Mouse (Mus musculus) bone marrow, adult 2 months (tissue): ENCODE results near the gene Scn2a. TPM values are rescaled to one million over a fixed set of nuclear protein-coding genes. Genes with fewer than 3 reads are reported as not detected.

Source experiments
- H3K27ac ChIP-seq: fragments of 200-500 bp; 2 replicates; pipeline ENCODE4 v1.5.1; 2012; ENCODE audit warnings: low read depth, mild to moderate bottlenecking, control low read depth, inconsistent platforms, low read length; ENCODE audit not compliant: control insufficient read depth, poor library complexity, insufficient read depth
- H3K4me1 ChIP-seq: fragments of 200-500 bp; 2 replicates; pipeline ENCODE4 v1.6.1; 2011; ENCODE audit warnings: low read length; ENCODE audit not compliant: control insufficient read depth, insufficient read depth
- H3K4me3 ChIP-seq: fragments of 200-500 bp; replicated peaks from 2 replicates; pipeline ENCODE3; 2011; ENCODE audit warnings: mild to moderate bottlenecking, low read depth, low read length, control low read depth; ENCODE audit not compliant: control insufficient read depth
- CTCF ChIP-seq: fragments of 200-500 bp; IDR thresholded peaks from 2 replicates; pipeline ENCODE4 v1.5.1; 2011; ENCODE audit warnings: low read length, control low read depth; ENCODE audit not compliant: control insufficient read depth, insufficient read depth
- POLR2A ChIP-seq: fragments of 200-500 bp; IDR thresholded peaks from 2 replicates; pipeline ENCODE4 v1.6.1; 2011; ENCODE audit warnings: low read depth, mild to moderate bottlenecking, control low read depth, low read length, borderline replicate concordance; ENCODE audit not compliant: control insufficient read depth
- WGBS: fragments of 180-500 bp; shearing (Covaris S2); methylation state at CpG from one replicate; pipeline ENCODE4 v1.1.7; 2018; 5-methylcytosine and 5-hydroxymethylcytosine counted together
- polyA plus RNA-seq: library from polyadenylated mRNA; stranded (reverse); fragments of >200 nt; gene quantifications from 2 replicates; pipeline ENCODE4 v1.2.4, GENCODE M21; 2011; ENCODE audit warnings: low replicate concordance; ENCODE audit not compliant: missing spikeins, insufficient read depth, insufficient read length

Gene Scn2a
- polyA plus RNA-seq: not detected in 2 replicates

DNA sequence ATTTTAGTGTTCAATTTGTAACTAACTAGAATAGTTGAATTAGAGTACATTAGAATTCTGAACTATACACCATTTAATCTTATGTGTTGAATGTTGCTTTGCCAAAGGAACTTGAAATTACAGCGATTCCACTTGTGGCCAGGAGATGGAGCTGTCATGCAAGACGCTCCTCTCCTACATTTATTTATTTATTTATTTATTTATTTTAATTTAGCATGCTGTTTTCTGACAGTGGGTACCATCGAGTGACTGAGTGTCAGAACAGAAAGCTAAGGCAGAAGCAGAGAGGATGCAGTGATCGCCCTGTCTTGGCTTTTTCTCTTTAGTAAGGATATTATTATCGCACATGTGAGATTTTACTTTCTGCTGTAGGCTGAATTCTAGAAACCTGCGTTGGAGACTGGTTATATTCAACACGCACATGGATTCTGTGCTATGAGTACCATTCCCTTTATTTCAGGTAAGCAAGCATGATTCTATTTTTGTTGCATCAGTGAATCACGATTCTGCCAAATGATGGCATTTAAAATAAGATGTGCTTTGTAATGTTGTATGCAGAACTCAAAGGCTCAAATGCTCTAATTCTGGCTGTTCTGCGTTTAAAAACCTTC, at the start of gene Scn2a:
TSS of gene Scn2a (plus strand) at position 216 of the 611 bp plus-strand sequence.
- Histone ChIP-seq H3K4me3 (no peak within 1 kb of the TSS), H3K4me1 (no peaks in the 10 kb centered on the region), H3K27ac (no peak within 1 kb of the TSS)
- no peak for TF ChIP-seq POLR2A
- WGBS: 45% methylated on average over 9 of the region's 9 CpGs

DNA sequence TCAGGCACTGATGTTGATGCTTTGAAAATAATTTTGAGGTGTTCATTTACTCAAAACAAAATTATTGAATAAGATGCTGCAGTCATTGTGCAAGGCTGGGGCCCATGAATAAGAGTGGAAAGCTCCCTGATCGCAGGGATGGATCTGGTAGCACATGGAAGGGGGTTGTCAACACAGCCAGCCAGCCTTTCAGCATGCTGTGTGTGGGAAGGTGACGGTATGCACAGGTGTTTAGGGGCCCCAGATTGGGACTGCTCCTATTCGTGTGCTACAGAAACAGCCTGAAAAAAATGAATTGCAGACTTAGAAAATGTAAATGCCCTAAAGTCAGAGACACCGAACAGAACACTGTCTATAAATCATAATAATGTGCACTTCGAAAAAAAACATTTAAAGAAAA, 32.9 kb upstream of the Scn2a start:
- Histone ChIP-seq H3K4me1 (no peaks in the 10 kb centered on the region), H3K27ac (no peak overlapping the region), H3K4me3 (no peak overlapping the region)
- no peak for TF ChIP-seq POLR2A
- TF ChIP-seq CTCF: no peak
- 69% methylated on average over 5 of the region's 5 CpGs for WGBS

DNA sequence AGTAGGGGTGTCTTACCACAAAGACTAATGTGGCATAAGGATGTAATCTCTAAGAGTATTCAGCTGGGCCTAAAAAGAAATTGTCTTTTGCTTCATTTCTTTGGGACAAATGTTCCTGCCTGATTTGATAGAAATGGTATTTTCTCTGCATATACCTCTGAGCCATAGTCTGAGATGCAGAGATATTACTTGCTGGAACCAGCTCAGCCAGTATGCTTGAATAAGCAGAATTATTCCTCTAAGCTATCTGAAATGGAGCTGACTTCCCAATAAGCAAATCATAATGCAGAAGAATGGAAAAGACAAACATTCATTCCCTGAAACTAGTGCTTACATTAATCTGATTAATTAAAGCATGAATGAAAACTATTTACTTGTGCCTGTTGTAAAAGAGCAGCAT, 12.8 kb upstream of the Scn2a start:
- no peaks in the 10 kb centered on the region for H3K4me1 ChIP-seq
- no peak overlapping the region for H3K27ac ChIP-seq
- H3K4me3 ChIP-seq: no peak overlapping the region
- TF ChIP-seq CTCF (no peak), POLR2A (no peak)

DNA sequence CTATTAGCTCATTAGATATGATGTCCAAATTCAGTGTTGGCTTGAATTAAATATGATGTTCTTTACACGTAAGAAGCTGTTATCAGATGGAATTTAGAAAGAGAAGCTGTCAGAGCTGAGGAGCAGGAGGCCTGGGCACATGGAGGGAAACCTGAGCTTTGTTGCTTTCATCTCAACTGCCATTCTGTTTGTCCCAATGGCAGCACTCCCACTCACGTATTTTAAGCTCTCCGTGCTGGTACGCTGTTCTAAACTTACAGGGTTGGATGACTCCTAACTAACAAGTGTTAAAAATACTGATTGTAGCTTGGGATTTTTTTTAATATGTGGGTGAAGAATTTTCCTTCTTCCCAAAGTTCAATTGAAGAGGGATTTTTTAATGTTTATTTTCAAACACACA, 8.7 kb upstream of the Scn2a start:
- 74% methylated on average over 4 of the region's 4 CpGs for WGBS
- no peaks in the 10 kb centered on the region for H3K4me1 ChIP-seq

GRCm38 (mm10) chr2:65619781-65620180, 790 bp upstream of the Scn2a start:
- TF ChIP-seq POLR2A (no peak), CTCF (no peak)
- Histone ChIP-seq H3K4me3 (no peak overlapping the region), H3K27ac (no peak overlapping the region), H3K4me1 (no peaks in the 10 kb centered on the region)
- WGBS: 16% methylated on average over 5 of the region's 5 CpGs

More for the DNA sequence above, 8.7 kb upstream of the Scn2a start:
- TF ChIP-seq CTCF (no peak), POLR2A (no peak)
- H3K27ac ChIP-seq: no peak overlapping the region
- H3K4me3 ChIP-seq: no peak overlapping the region

DNA sequence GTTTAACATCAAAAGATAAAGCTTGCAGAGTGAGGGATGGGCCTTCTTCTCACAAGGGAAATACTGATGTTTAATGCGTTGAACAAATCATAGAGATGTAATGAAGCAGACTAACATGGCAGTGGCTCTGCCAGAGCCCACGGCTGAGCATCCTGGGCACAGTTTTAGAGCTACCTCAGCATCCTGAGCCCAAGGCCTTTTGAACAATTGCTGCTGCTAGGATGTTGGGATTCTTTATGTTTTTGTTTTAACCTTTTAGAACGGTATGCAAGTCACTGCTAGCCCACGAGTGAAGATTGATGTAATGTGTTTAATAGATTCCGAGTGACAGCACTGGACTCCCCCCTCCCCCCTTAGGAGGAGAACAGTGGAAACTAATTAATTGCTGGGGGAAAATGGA, 683 bp downstream of the Scn2a start:
- 66% methylated on average over 5 of the region's 5 CpGs for WGBS
- no peak for TF ChIP-seq POLR2A
- no peak for TF ChIP-seq CTCF
- Histone ChIP-seq H3K27ac (no peak overlapping the region), H3K4me1 (no peaks in the 10 kb centered on the region), H3K4me3 (no peak overlapping the region)

GRCm38 (mm10) chr2:65621838-65622237, 1.3 kb downstream of the Scn2a start:
- Histone ChIP-seq H3K4me1 (no peaks in the 10 kb centered on the region), H3K27ac (no peak overlapping the region), H3K4me3 (no peak overlapping the region)
- TF ChIP-seq CTCF (no peak), POLR2A (no peak)
- 74% methylated on average over 5 of the region's 5 CpGs for WGBS

DNA sequence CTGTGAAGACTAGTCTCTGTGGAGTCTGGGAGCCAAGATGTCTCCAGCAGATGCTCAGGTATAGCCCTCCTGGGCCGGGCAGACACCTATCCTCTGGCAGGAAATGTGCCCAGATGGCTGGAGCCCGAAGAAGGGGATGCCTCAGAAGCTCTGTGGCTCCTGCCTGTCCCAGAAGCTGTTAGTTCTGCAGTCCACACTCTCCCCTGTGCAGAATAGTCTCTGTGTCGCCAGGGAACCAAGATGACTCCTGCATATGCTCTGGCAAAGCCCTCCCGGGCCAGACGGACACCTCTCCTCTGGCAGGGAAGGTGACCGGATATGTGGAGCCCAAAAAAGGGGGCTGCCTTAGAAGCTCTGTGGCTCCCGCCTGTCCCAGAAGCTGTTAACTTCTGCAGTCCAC, 32.1 kb downstream of the Scn2a start:
- no peak overlapping the region; the same call in 1 of the 2 replicates for H3K27ac ChIP-seq
- no peaks in the 10 kb centered on the region for H3K4me1 ChIP-seq
- H3K4me3 ChIP-seq: no peak overlapping the region
- TF ChIP-seq POLR2A (no peak), CTCF (no peak)
- WGBS: 74% methylated on average over 7 of the region's 7 CpGs

GRCm38 (mm10) chr2:65657031-65657430, 36.5 kb downstream of the Scn2a start:
- 68% methylated on average over 4 of the region's 4 CpGs for WGBS

More at GRCm38 (mm10) chr2:65657031-65657430, 36.5 kb downstream of the Scn2a start:
- H3K4me3 ChIP-seq: no peak overlapping the region
- H3K27ac ChIP-seq: no peak overlapping the region
- no peak for TF ChIP-seq POLR2A
- TF ChIP-seq CTCF: no peak
- H3K4me1 ChIP-seq: no peaks in the 10 kb centered on the region
